Mouse (Mus musculus): Measurements from ENCODE around the gene Ptpn7. TPM values are rescaled to one million over a fixed set of nuclear protein-coding genes. Genes with fewer than 3 reads are reported as not detected.

The Ptpn7 gene
- total and polyA plus RNA-seq, 3 experiments, result 202 to 215 TPM; not detected in 1

DNA sequence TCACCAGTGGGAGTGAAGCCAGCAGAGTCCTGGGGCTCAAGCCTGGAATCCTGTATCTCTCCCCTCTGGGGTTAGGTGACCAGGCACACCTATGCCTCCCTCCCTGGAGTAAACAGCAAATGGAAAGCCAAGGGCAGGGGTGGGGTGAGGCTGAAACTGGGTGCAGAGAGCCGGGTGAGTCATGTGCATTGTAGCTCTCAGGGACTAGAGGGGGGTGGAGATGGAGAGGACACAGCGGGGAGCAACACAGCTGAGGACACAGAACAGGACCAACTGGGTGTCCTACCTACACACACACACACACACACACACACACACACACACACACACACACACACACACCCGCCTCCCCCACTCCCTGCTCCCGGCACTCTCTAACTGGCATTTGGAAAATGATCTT, 50.9 kb downstream of the Ptpn7 start:
- peaks cover 2 to 3% of the 10 kb centered on the region in 2 experiments; a peak in 2 of 4 replicates for H3K27me3 ChIP-seq (ENCODE audit: control insufficient read depth in 1 of 2, insufficient read depth in 2 of 2, low read length in 2 of 2)
- no peak overlapping the region for H3K9ac ChIP-seq (ENCODE audit: control insufficient read depth, low read depth, low read length, poor library complexity, severe bottlenecking)
- TF ChIP-seq GATA1 (IDR thresholded peaks at IDR 0.05; ENCODE audit: low read depth, low read length) (no peak), MXI1 (IDR thresholded peaks at IDR 0.05; ENCODE audit: low read depth, low read length) (no peak), NRF1 (IDR thresholded peaks at IDR 0.05; ENCODE audit: insufficient read depth, low read depth, low read length, poor library complexity, severe bottlenecking) (no peak), MAFK (IDR thresholded peaks at IDR 0.05; ENCODE audit: borderline replicate concordance, low read depth, low read length) (no peak), HCFC1 (IDR thresholded peaks at IDR 0.05; ENCODE audit: low read depth, low read length) (no peak), JUND (IDR thresholded peaks at IDR 0.05; ENCODE audit: low read depth, low read length) (no peak), GABPA (IDR thresholded peaks at IDR 0.05; ENCODE audit: low read depth, low read length) (no peak), ZMIZ1 (IDR thresholded peaks at IDR 0.05; ENCODE audit: low read depth, low read length) (no peak), TAL1 (IDR thresholded peaks at IDR 0.05; ENCODE audit: low read length) (no peak), SMC3 (IDR thresholded peaks at IDR 0.05; ENCODE audit: low read depth, low read length) (no peak), ELF1 (IDR thresholded peaks at IDR 0.05; ENCODE audit: low read depth, low read length) (no peak), MYC (IDR thresholded peaks at IDR 0.05; ENCODE audit: low read depth, low read length) (no peak), POLR2AphosphoS2 (IDR thresholded peaks at IDR 0.05; ENCODE audit: low read length) (no peak), ZNF384 (IDR thresholded peaks at IDR 0.05; ENCODE audit: low read depth, low read length) (no peak)

DNA sequence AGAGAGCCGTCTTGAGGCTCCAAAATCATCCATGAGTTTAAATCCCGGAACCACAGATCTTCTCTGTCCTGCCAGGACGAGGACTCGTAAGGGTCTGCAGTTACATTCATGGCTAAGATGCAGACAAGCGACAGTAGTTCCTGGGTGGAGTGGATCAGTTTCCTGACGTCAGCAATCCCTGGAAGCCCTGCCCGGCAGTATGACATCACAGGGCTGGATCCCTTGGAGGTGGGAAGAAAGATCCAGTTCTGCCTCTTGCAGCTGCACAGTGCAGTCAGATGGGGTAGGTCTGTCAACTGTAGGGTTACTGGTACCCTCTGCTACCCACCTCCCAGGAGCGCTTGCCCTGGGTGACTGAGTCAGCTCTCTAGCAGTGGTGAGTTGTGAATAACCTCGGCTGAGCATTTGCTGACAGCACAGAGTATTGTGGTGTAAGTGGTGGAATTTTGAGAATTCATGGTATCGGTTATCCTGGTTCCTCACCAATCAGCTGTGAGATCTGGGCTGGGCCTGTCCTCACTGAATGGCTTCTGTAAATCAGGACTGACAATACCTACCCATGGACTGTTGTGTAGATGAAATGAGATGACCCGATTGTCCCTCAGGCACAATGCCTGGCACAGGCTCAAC, 51.6 kb downstream of the Ptpn7 start:
- no peak for DNase-seq (ENCODE audit: low read depth, low spot score)
- Histone ChIP-seq H3K27me3 (ENCODE audit: control insufficient read depth in 1 of 2, insufficient read depth in 2 of 2, low read length in 2 of 2) (peaks cover 2 to 3% of the 10 kb centered on the region in 2 experiments; a peak in 2 of 4 replicates), H3K79me2 (ENCODE audit: control insufficient read depth, insufficient read depth, low read length, poor library complexity) (no peaks in the 10 kb centered on the region), H3K36me3 (ENCODE audit: control insufficient read depth in 1 of 2, insufficient read depth in 2 of 2, low read length in 2 of 2) (no peaks in the 10 kb centered on the region), H3K9me3 (replicated peaks; ENCODE audit: insufficient read depth, low read length) (no peaks in the 10 kb centered on the region), H3K4me3 (ENCODE audit: control insufficient read depth in 1 of 2, insufficient read depth in 1 of 2, low read depth in 2 of 2, low read length in 2 of 2) (no peak overlapping the region), H3K4me1 (ENCODE audit: control insufficient read depth in 1 of 2, insufficient read depth in 2 of 2, low read length in 2 of 2) (no peaks in the 10 kb centered on the region), H3K9ac (ENCODE audit: control insufficient read depth, low read depth, low read length, poor library complexity, severe bottlenecking) (no peak overlapping the region), H3K27ac (ENCODE audit: control insufficient read depth, low read depth, low read length) (no peak overlapping the region)
- TF ChIP-seq UBTF (IDR thresholded peaks at IDR 0.05; ENCODE audit: borderline replicate concordance, insufficient read depth, low read depth, low read length), result no peak
- TF ChIP-seq ZC3H11A (IDR thresholded peaks at IDR 0.05; ENCODE audit: low read depth, low read length), result no peak
- no peak for TF ChIP-seq BHLHE40 (IDR thresholded peaks at IDR 0.05; ENCODE audit: borderline replicate concordance, low read depth, low read length)
- no peak for TF ChIP-seq ETS1 (IDR thresholded peaks at IDR 0.05; ENCODE audit: low read depth, low read length)
- no peak for TF ChIP-seq CTCF (IDR thresholded peaks at IDR 0.05 in 2 of 3, conservative IDR thresholded peaks at IDR 0.05 in 1 of 3; ENCODE audit: control insufficient read depth in 1 of 3, insufficient read depth in 1 of 3, low read depth in 2 of 3, low read length in 3 of 3, poor library complexity in 1 of 3, severe bottlenecking in 1 of 3)
- TF ChIP-seq HCFC1 (IDR thresholded peaks at IDR 0.05; ENCODE audit: low read depth, low read length), result no peak
- TF ChIP-seq EP300 (IDR thresholded peaks at IDR 0.05; ENCODE audit: low read depth in 1 of 2, low read length in 2 of 2), result no peak

More for the DNA sequence above, 50.9 kb downstream of the Ptpn7 start:
- no peaks in the 10 kb centered on the region for H3K79me2 ChIP-seq (ENCODE audit: control insufficient read depth, insufficient read depth, low read length, poor library complexity)
- no peak overlapping the region for H3K27ac ChIP-seq (ENCODE audit: control insufficient read depth, low read depth, low read length)
- no peak overlapping the region for H3K4me3 ChIP-seq (ENCODE audit: control insufficient read depth in 1 of 2, insufficient read depth in 1 of 2, low read depth in 2 of 2, low read length in 2 of 2)
- H3K9me3 ChIP-seq (replicated peaks; ENCODE audit: insufficient read depth, low read length), result no peaks in the 10 kb centered on the region
- H3K4me1 ChIP-seq (ENCODE audit: control insufficient read depth in 1 of 2, insufficient read depth in 2 of 2, low read length in 2 of 2), result no peaks in the 10 kb centered on the region
- no peaks in the 10 kb centered on the region for H3K36me3 ChIP-seq (ENCODE audit: control insufficient read depth in 1 of 2, insufficient read depth in 2 of 2, low read length in 2 of 2)
- DNase-seq (ENCODE audit: low read depth, low spot score), result no peak
